ENCODE assay signal across 24 mouse cellular contexts in the genomic region with DNA sequence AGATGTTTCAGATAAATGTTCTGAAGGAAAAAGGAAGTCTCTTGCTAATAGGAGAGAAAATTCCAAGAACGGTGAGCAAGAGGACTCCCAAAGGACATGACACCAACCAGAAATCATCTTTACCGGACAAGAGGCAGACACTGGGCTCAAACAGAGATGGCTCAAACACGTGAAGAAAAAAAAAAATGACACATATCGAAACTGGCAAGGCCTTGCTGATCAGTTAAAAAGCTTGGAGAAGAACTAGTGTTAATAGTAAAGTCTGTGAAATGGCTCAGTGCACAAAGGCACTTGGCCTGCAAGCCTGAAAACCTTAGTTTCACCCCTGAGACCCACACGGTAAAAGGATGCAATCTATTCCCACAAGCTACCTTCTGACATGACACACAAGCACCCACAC. TPM values are rescaled to one million over a fixed set of nuclear protein-coding genes. Genes with fewer than 3 reads are reported as not detected.
DNase-seq lines count a peak whose midpoint lies in the region; ATAC-seq and TF ChIP-seq lines count a peak whose summit lies in the region.
"Had no signal": no experiment of that assay in that cellular context is flagged by ENCODE, and none has a peak within 500 bp of the region (broad histone marks: within the 10 kb centered on the region; RNA-seq: fewer than 3 reads in every experiment).

No protein-coding gene starts in this region.

- ATAC-seq in intestine, embryonic 16.5 days: no peak
- ATAC-seq: activated CD4-positive, CD25-positive, alpha-beta regulatory T cell, adult 4 months; CD4-positive, CD25-positive, alpha-beta regulatory T cell, adult 4 months; Patski had no signal

- TF ChIP-seq CTCF in CH12.LX (conservative IDR thresholded peaks at IDR 0.05 in 1 of 2, IDR thresholded peaks at IDR 0.05 in 1 of 2; ENCODE audit: low read depth in 2 of 2, low read length in 2 of 2): no peak

- TF ChIP-seq EP300 in CH12.LX (IDR thresholded peaks at IDR 0.05; ENCODE audit: low read length): peak; percentile 45; the same call in 1 of the 2 replicates

- dilution Hi-C loops in CH12.LX (cut with MboI; ENCODE audit: extremely low pct_ligation_motif_present, extremely low pct_unique_long_range_greater_than_20kb, low sequenced_read_pairs): no loop called here

- no peak overlapping the region for H3K4me3 ChIP-seq in CH12.LX (replicated peaks in 1 of 3; ENCODE audit: low read depth in 2 of 3, low read length in 2 of 3, poor library complexity in 1 of 3)
- no peak overlapping the region for H3K4me3 ChIP-seq in intestine, embryonic 16.5 days (ENCODE audit: low read length)

- no peaks in the 10 kb centered on the region for H3K27me3 ChIP-seq in CH12.LX (replicated peaks)
- no peaks in the 10 kb centered on the region for H3K27me3 ChIP-seq in intestine, embryonic 16.5 days (replicated peaks; ENCODE audit: control insufficient read depth, insufficient read depth, low read length)

- H3K4me1 ChIP-seq in CH12.LX (ENCODE audit: control insufficient read depth in 1 of 2, insufficient read depth in 2 of 2): peaks cover 0 to 8% of the 10 kb centered on the region in 2 experiments; a peak in 1 of 4 replicates
- no peaks in the 10 kb centered on the region for H3K4me1 ChIP-seq in intestine, embryonic 16.5 days (ENCODE audit: control insufficient read depth, insufficient read depth, low read length)

- H3K9ac ChIP-seq in CH12.LX (ENCODE audit: insufficient read depth, low read depth): no peak overlapping the region
- no peak overlapping the region for H3K9ac ChIP-seq in intestine, embryonic 16.5 days (ENCODE audit: low read depth, low read length)

- DNase-seq in heart, adult 11 months: peak; percentile 9
- no peak for DNase-seq in heart, adult 9 months (ENCODE audit: low spot score in 2 of 2)
- peak; percentile 29 for DNase-seq in A20 (ENCODE audit: low read depth, low spot score)
- peak; percentile 19 for DNase-seq in CH12.LX (ENCODE audit: extremely low read depth)
- no peak for DNase-seq in frontal cortex, adult 2 months (ENCODE audit: extremely low spot score in 1 of 2, low spot score in 1 of 2)
- DNase-seq: adrenal gland, adult 2 months; adrenal gland, adult 8-10 months; adrenal gland, postnatal 10 days; adrenal gland, postnatal 14 days; adrenal gland, postnatal 25 days; adrenal gland, postnatal 36 days; B cell, adult 2 months; cerebellum, adult 11 months; cerebellum, adult 11-12 months; cerebellum, adult 18-20 months; cerebellum, adult 2 months; cerebellum, adult 8-10 months had no signal

- no peaks in the 10 kb centered on the region for H3K36me3 ChIP-seq in CH12.LX (replicated peaks in 1 of 2; ENCODE audit: control insufficient read depth in 1 of 2, insufficient read depth in 1 of 2, low read length in 1 of 2)
- H3K36me3 ChIP-seq in intestine, embryonic 16.5 days (ENCODE audit: control insufficient read depth, insufficient read depth, low read length): no peaks in the 10 kb centered on the region
- H3K36me3 ChIP-seq: G1E had no signal

- in situ Hi-C loops in CH12.LX (cut with MboI; ENCODE audit: low pct_ligation_motif_present, low pct_unique_long_range_greater_than_20kb, low sequenced_read_pairs): no loop called here

- H3K79me2 ChIP-seq in CH12.LX (replicated peaks; ENCODE audit: control insufficient read depth, extremely low read depth, insufficient read depth, poor library complexity, severe bottlenecking): no peaks in the 10 kb centered on the region

- TF ChIP-seq POLR2A in CH12.LX (IDR thresholded peaks at IDR 0.05; ENCODE audit: low read depth, low read length): no peak

- no peak for TF ChIP-seq RAD21 in CH12.LX (IDR thresholded peaks at IDR 0.05; ENCODE audit: low read depth, low read length)

- no peak overlapping the region for H3K4me2 ChIP-seq in CH12.LX (ENCODE audit: insufficient read depth, low read depth, poor library complexity, severe bottlenecking)
- no peak overlapping the region for H3K4me2 ChIP-seq in intestine, embryonic 16.5 days (ENCODE audit: low read depth, low read length)

- no peaks in the 10 kb centered on the region for H3K9me3 ChIP-seq in CH12.LX (replicated peaks; ENCODE audit: low read length)
- no peaks in the 10 kb centered on the region for H3K9me3 ChIP-seq in intestine, embryonic 16.5 days (ENCODE audit: control insufficient read depth, low read length)
- H3K9me3 ChIP-seq: G1E had no signal

- WGBS in intestine, embryonic 16.5 days: 70% methylated on average over 5 of the region's 5 CpGs

- no peak overlapping the region for H3K27ac ChIP-seq in CH12.LX (ENCODE audit: insufficient read depth, low read depth)
- no peak overlapping the region for H3K27ac ChIP-seq in intestine, embryonic 16.5 days (ENCODE audit: low read length)

TF ChIP-seq in CH12.LX, 34 proteins besides CTCF, POLR2A, EP300 and RAD21:
- TF ChIP-seq JUN (IDR thresholded peaks at IDR 0.05; ENCODE audit: insufficient read depth, low read depth, low read length) (peak; percentile 53), CHD1 (IDR thresholded peaks at IDR 0.05; ENCODE audit: low read depth, low read length) (no peak), MAZ (IDR thresholded peaks at IDR 0.05; ENCODE audit: low read depth, low read length) (no peak), JUND (conservative IDR thresholded peaks at IDR 0.05; ENCODE audit: low read depth, low read length) (peak; percentile 67), SMC3 (IDR thresholded peaks at IDR 0.05; ENCODE audit: low read depth, low read length) (no peak), MAFK (IDR thresholded peaks at IDR 0.05; ENCODE audit: insufficient replicate concordance, low read length) (no peak), HCFC1 (IDR thresholded peaks at IDR 0.05; ENCODE audit: low read depth, low read length) (no peak), TBP (conservative IDR thresholded peaks at IDR 0.05; ENCODE audit: low read depth, low read length) (no peak), UBTF (IDR thresholded peaks at IDR 0.05; ENCODE audit: low read depth, low read length) (no peak), IRF4 (IDR thresholded peaks at IDR 0.05; ENCODE audit: low read depth, low read length) (peak; percentile 73), ZNF384 (IDR thresholded peaks at IDR 0.05; ENCODE audit: low read depth, low read length) (peak; percentile 75), PAX5 (IDR thresholded peaks at IDR 0.05; ENCODE audit: low read length) (no peak), BHLHE40 (IDR thresholded peaks at IDR 0.05; ENCODE audit: low read depth, low read length) (peak; percentile 89), ETS1 (conservative IDR thresholded peaks at IDR 0.05; ENCODE audit: low read depth, low read length) (no peak), MXI1 (IDR thresholded peaks at IDR 0.05; ENCODE audit: low read depth, low read length) (no peak), MAX (IDR thresholded peaks at IDR 0.05; ENCODE audit: low read length) (no peak), USF1 (IDR thresholded peaks at IDR 0.05; ENCODE audit: low read depth, low read length) (no peak)

RNA-seq across cellular contexts. Expression of gene Il31ra, which starts 23.4 kb away (rescaled TPM):
- total RNA-seq in CH12.LX (2012; rRNA removed): not detected in 2 replicates
- total RNA-seq in CH12.LX (2014; rRNA removed): not detected in 2 replicates
- not detected in 2 replicates for polyA plus RNA-seq in CH12.LX (2012; ENCODE audit: insufficient read length, low read depth)
- polyA plus RNA-seq in frontal cortex, adult 2 months (2012; rRNA removed): 0.19 and 0.28 TPM in 2 replicates
- 0.06 and 0.15 TPM in 2 replicates for polyA plus RNA-seq in intestine, embryonic 16.5 days (2015; fragmentation: Nextera tagmentation; extraction: Ambion mirVana)
- total RNA-seq: ES-E14 had no signal
- polyA plus RNA-seq: C2C12, G1E, Patski had no signal

Comparison
In these comparisons a context has a peak if more than half of its experiments do, and no peak if none do; other contexts are left out.
1. DNase-seq: peak in heart, adult 11 months (single experiment), A20 (single experiment) and CH12.LX (single experiment); none in heart, adult 9 months (0 of 2) and frontal cortex, adult 2 months (0 of 2).